Mouse (Mus musculus): ENCODE results near the gene Stx18.

GRCm38 (mm10) chr5:38062709-38063108, 24.2 kb downstream of the Stx18 start:
- TF ChIP-seq ZC3H11A (IDR thresholded peaks at IDR 0.05; ENCODE audit: borderline replicate concordance, low read depth, low read length) (no peak), HCFC1 (IDR thresholded peaks at IDR 0.05; ENCODE audit: borderline replicate concordance, insufficient read depth, low read length) (no peak)

Measured in ES-E14 (cell line).